Mouse (Mus musculus): ENCODE results near the gene Mcf2l. TPM values are rescaled to one million over a fixed set of nuclear protein-coding genes. Genes with fewer than 3 reads are reported as not detected.

Mcf2l gene
- polyA plus RNA-seq, 1 experiment from 2014 or later, result 13.1 TPM

DNA sequence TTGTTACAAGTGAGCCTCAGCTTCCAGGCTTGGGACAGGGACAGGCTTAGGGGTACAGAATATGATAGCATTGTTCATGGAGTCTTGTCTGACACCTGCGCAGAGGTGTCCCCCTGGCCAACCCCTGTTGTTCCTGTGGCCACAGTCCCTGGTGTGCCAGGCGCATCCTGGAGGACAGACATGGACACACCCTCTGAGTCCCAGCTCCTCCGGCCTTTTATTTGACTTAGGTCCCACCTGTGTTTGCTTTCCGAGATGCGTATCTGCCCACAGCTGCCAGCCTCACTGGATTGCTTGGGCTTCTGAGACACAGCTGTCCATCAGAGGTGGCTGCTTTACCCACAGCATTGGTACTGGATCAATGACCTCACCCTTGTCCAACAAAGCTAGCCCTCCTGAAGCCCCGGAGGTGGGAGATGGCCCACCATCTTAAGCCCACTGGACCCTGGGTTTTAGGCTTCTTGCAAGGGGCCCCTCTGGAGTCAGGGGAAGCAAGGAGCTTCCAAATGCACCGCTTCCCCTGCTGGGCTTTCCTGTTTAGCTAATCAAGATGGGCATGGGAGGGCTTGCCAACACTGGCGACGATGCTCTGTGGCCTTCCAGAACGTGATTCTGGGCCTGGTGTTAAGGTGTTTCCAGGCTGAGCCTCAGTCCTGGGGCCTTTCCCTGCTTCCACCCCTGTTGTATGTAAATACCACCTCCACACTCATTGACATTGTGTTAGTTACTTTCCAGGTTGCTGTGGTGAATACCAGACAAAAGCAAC is 67.7 kb downstream of the Mcf2l start:
- Histone ChIP-seq H3K27me3 (no peaks in the 10 kb centered on the region), H3K9ac (no peak overlapping the region), H3K9me3 (no peaks in the 10 kb centered on the region), H3K4me3 (no peak overlapping the region), H3K27ac (no peak overlapping the region), H3K4me2 (replicated peaks) (no peak overlapping the region), H3K36me3 (no peaks in the 10 kb centered on the region), H3K4me1 (peaks cover 23% of the 10 kb centered on the region)
- WGBS, result 83% methylated on average over 10 of the region's 10 CpGs
- no peak for ATAC-seq (ENCODE audit: low FRiP score, low read depth)

DNA sequence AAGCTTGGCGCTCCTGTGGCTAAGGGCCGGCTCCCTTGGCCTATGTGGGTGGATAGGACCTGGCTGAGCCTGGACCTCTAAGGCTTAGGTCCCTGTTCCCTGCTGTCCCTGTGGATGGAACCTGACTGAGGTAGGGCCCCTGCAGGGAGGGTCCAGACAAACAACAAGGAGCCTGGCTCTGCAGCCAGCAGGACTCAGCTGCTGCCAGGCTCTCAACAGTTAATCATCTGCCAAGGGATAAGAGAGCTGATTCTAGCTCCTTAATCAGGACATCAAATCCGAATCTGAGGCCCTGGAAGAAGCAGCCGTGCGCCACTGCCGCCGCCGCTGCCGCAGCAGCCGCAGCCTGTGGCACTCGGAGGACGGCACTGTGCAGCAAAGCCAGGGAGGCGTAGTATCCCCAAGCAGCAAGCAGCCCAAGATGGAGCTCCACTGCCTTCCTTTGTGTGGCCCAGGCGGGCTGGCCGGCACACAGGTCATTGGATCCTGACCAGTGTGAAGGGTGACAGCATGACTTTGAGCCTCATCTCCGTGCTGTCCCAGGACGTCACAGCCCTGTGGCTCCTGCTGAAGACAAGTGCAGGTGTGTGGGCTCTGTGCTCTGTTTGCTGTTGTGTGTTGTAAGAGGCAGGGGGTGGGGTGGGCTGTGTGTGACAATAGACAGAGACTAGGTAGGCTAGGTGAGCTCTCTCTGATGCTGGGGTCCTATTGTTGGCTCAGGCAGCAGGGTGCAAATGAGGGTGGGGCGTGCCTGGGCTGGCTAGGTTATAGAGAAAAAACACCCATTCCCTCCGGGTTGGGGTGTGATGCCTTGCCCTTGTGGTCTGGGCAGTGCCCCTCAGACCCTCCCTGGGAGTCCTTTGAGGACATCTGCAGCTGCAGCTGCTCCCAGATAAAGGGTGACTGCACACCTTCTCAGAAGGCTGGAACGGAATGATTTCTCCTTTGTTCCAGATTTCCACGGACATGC is 74.3 kb downstream of the Mcf2l start:
- H3K27me3 ChIP-seq, result no peaks in the 10 kb centered on the region
- H3K9ac ChIP-seq, result peak overlapping the region; percentile 79
- WGBS, result 5% methylated on average over 21 of the region's 21 CpGs
- H3K4me1 ChIP-seq, result peaks cover 33% of the 10 kb centered on the region
- no peaks in the 10 kb centered on the region for H3K9me3 ChIP-seq
- H3K4me3 ChIP-seq, result peak overlapping the region; percentile 58
- peak overlapping the region; percentile 81 for H3K4me2 ChIP-seq (replicated peaks)
- peak; percentile 62 for ATAC-seq (ENCODE audit: low FRiP score, low read depth)
- H3K27ac ChIP-seq, result 0 out of 2 replicates have a peak overlapping the region, but pooled peaks have one; percentile 6
- H3K36me3 ChIP-seq, result no peaks in the 10 kb centered on the region

DNA sequence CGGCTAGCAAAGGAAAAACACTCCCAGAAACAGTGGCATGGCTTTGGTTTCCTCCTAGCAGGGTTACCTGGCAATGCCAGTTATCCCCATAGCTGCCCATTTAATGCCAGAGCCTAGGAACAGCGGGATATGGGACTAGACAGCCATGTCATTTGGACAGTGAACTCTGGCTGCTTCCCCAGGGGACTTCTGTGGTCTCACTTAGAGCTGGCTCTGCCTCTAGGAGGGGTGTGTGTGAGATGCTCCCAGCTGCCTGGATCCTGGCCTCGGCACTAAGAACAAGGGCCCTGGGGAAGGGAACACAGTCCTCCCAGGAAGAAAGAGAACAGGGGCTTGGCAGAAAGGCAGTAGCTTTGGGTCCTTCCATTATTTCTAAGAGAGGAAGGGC is 75.0 kb downstream of the Mcf2l start:
- no peaks in the 10 kb centered on the region for H3K9me3 ChIP-seq
- H3K27ac ChIP-seq, result no peak overlapping the region
- no peaks in the 10 kb centered on the region for H3K27me3 ChIP-seq
- peak overlapping the region; percentile 81 for H3K4me2 ChIP-seq (replicated peaks)
- no peak for ATAC-seq (ENCODE audit: low FRiP score, low read depth)
- peak overlapping the region; percentile 58 for H3K4me3 ChIP-seq
- 23% methylated on average over 3 of the region's 3 CpGs for WGBS
- peak overlapping the region; percentile 79 for H3K9ac ChIP-seq
- H3K4me1 ChIP-seq, result peaks cover 33% of the 10 kb centered on the region
- no peaks in the 10 kb centered on the region for H3K36me3 ChIP-seq

DNA sequence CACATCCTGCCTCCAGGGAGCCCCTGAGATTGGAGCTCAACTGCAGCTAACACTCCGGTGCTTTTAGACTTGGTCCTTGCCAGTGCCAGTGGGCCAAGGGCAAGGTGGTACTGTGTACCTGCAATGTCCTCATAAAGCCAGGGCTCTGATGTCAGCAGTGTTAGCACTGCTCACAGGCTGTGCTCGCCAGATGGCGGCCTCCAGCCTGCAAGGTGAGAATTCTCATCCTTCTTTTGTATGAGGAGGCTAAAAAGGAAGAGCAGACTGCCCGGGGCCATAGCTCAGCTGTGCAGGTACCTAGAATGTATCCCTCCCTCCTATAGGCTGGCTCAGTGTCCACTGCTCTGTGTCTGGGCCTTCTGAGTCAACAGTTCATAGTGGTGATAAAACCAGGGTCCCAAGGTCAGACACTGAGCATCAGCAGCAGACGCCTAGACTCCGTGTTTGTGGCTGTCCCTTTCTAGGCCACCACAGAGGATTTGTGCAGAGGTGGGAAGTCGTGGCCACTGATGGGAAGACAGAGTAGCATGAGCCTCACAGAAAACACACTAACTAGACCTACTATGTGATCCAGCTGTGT is 77.5 kb downstream of the Mcf2l start:
- no peak overlapping the region for H3K4me3 ChIP-seq
- no peaks in the 10 kb centered on the region for H3K9me3 ChIP-seq
- ATAC-seq (ENCODE audit: low FRiP score, low read depth), result no peak
- WGBS, result 67% methylated on average over 7 of the region's 7 CpGs
- peaks cover 33% of the 10 kb centered on the region for H3K4me1 ChIP-seq
- H3K27me3 ChIP-seq, result no peaks in the 10 kb centered on the region
- H3K27ac ChIP-seq, result no peak overlapping the region
- H3K4me2 ChIP-seq (replicated peaks), result no peak overlapping the region
- H3K9ac ChIP-seq, result no peak overlapping the region
- H3K36me3 ChIP-seq, result peaks cover 12% of the 10 kb centered on the region

DNA sequence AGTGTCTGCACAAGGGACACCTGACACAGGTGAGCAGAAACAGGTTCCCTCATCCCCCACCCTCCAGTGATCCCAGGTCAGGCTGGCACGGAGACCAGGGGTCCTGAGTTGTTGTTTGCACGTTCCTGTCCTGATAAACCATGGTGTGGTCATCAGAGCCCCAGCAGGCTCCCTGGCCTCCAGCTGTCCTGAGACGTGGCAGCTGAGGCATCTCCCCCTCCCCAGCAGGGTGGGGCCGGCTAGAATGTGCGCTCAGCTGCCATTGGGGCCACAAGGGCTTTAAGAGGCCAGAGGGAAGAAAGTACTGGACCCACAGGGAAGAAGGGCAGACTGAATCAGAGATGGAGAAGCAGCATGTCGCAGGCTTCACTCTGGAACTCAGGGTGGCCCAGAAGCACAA is 79.1 kb downstream of the Mcf2l start:
- H3K36me3 ChIP-seq, result peaks cover 12% of the 10 kb centered on the region
- no peak overlapping the region for H3K27ac ChIP-seq
- no peak overlapping the region for H3K9ac ChIP-seq
- no peak overlapping the region for H3K4me2 ChIP-seq (replicated peaks)
- no peaks in the 10 kb centered on the region for H3K27me3 ChIP-seq
- ATAC-seq (ENCODE audit: low FRiP score, low read depth), result no peak
- H3K4me3 ChIP-seq, result no peak overlapping the region
- H3K9me3 ChIP-seq, result no peaks in the 10 kb centered on the region
- 55% methylated on average over 6 of the region's 6 CpGs for WGBS
- peaks cover 36% of the 10 kb centered on the region for H3K4me1 ChIP-seq

DNA sequence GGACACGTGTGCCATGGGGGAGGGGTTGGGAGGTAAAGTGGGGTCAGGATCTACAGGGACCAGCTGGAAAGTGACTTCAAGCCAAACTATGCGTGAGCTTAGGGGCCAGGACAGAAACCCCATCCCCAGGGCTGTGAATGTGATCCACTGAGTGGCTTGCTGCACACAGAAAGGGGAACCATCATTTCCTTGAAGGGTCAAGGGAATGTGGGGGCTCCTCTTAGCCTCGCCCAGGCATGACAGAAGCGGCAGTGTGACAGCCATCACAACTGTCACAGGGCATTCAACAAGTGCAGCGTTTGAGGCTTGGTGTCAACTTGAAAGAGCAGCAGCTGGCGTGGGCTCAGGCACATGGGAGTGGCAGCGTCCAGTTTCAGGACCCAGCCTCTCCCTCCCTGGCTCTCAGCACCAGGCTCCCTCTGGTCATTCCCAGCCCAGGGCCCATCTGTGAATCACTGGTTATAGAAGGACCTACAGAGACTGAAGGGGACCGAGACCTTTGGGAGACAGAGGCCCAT is 81.8 kb downstream of the Mcf2l start:
- no peak overlapping the region for H3K9ac ChIP-seq
- H3K27ac ChIP-seq, result no peak overlapping the region
- ATAC-seq (ENCODE audit: low FRiP score, low read depth), result no peak
- no peak overlapping the region for H3K4me3 ChIP-seq
- peaks cover 10% of the 10 kb centered on the region for H3K4me1 ChIP-seq
- 75% methylated on average over 8 of the region's 8 CpGs for WGBS
- H3K27me3 ChIP-seq, result no peaks in the 10 kb centered on the region
- no peak overlapping the region for H3K4me2 ChIP-seq (replicated peaks)
- H3K9me3 ChIP-seq, result no peaks in the 10 kb centered on the region
- peaks cover 12% of the 10 kb centered on the region for H3K36me3 ChIP-seq

DNA sequence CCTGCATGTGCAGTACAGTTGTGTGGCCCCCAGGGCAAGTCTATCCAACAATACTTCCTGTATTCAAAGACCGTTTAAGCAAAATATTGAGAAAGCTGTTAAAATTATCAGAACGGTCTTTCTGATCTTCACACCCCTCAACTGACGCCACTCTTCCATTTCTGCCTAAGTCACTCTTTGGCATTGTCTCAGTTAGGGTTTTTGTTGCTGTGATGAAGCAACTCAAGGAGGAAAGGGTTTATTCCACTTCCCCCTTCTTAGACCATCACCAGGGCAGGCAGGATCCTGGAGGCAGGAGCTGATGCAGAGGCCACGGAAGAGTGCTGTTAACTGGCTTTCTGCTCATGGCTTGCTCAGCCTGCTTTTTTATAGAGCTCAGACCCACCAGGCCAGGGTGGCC is 82.3 kb downstream of the Mcf2l start:
- ATAC-seq (ENCODE audit: low FRiP score, low read depth), result no peak
- H3K9ac ChIP-seq, result no peak overlapping the region
- peaks cover 10% of the 10 kb centered on the region for H3K4me1 ChIP-seq
- no peak overlapping the region for H3K4me3 ChIP-seq
- no peak overlapping the region for H3K27ac ChIP-seq
- H3K4me2 ChIP-seq (replicated peaks), result no peak overlapping the region
- WGBS, result 81% methylated on average over 4 of the region's 4 CpGs
- no peaks in the 10 kb centered on the region for H3K9me3 ChIP-seq
- peaks cover 12% of the 10 kb centered on the region for H3K36me3 ChIP-seq
- no peaks in the 10 kb centered on the region for H3K27me3 ChIP-seq

DNA sequence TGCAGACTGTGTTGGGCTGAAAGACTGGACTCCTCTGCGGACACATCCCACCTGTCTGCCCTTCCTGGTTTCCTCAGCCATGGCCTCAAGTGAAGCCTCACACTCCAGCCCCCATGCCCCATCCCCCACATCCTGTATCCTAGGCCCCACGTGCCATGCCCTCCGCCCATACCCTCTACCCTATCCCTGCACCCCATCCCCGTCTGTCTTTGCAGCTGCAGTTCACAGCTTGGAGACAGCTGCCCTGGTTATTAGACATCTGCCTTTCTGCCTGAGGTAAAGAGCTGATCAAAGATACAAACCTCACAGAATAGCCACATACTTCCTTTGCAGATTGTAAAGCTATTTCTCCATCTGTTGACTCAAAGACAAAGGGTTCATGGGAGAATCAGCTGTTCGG is 83.3 kb downstream of the Mcf2l start:
- H3K36me3 ChIP-seq, result peaks cover 12% of the 10 kb centered on the region
- H3K4me1 ChIP-seq, result peaks cover 10% of the 10 kb centered on the region
- H3K9ac ChIP-seq, result no peak overlapping the region
- H3K9me3 ChIP-seq, result no peaks in the 10 kb centered on the region
- ATAC-seq (ENCODE audit: low FRiP score, low read depth), result no peak
- H3K27ac ChIP-seq, result no peak overlapping the region; the same call in 1 of the 2 replicates
- WGBS, result 50% methylated on average over 5 of the region's 5 CpGs
- H3K27me3 ChIP-seq, result no peaks in the 10 kb centered on the region
- H3K4me3 ChIP-seq, result no peak overlapping the region
- H3K4me2 ChIP-seq (replicated peaks), result no peak overlapping the region

DNA sequence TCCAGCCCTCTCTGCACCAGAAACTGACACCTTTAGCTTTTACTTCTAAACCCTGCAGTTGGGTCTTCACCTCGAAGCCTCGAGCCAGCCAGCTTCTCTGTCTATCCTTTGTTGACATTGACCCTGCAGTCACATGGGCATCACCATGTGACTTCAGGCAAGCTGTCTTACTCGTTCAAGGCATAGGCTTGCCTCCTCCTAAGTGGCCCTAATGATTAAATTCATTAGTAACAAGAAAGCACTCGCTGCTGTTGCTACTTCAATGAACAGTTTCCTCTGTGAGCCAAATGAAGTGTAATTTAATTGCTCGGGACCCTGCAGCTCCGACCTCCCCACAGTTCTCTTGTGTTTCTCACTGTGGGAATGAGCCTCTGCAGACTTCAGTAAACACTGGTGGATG is 83.8 kb downstream of the Mcf2l start:
- no peak overlapping the region for H3K9ac ChIP-seq
- 30% methylated on average over 6 of the region's 6 CpGs for WGBS
- H3K4me1 ChIP-seq, result peaks cover 10% of the 10 kb centered on the region
- no peak overlapping the region for H3K4me3 ChIP-seq
- H3K27me3 ChIP-seq, result no peaks in the 10 kb centered on the region
- no peaks in the 10 kb centered on the region for H3K9me3 ChIP-seq
- peaks cover 12% of the 10 kb centered on the region for H3K36me3 ChIP-seq
- H3K27ac ChIP-seq, result no peak overlapping the region
- no peak overlapping the region for H3K4me2 ChIP-seq (replicated peaks)
- ATAC-seq (ENCODE audit: low FRiP score, low read depth), result no peak

DNA sequence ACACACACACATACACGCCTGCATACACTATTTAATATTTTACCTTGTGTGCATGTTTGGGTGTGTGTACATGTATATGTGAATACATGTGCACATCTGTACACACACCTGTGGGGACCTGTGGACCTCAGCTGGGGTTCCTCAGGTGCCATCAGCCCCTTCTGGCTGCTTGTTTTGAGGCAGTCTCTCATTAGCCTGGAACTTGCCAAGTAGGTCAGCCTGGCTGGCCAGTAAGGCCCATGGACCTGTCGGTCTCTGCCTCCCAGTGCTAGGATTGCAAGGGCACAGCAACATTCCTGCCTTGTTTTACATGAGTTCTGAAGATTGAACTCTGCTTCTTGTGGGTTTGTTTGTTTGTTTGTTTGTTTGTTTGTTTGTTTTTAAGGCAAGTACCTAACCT is 87.0 kb downstream of the Mcf2l start:
- no peak overlapping the region for H3K4me2 ChIP-seq (replicated peaks)
- no peaks in the 10 kb centered on the region for H3K27me3 ChIP-seq
- H3K36me3 ChIP-seq, result peaks cover 16% of the 10 kb centered on the region
- H3K4me3 ChIP-seq, result no peak overlapping the region
- ATAC-seq (ENCODE audit: low FRiP score, low read depth), result no peak
- H3K9me3 ChIP-seq, result no peaks in the 10 kb centered on the region
- no peak overlapping the region for H3K27ac ChIP-seq
- H3K4me1 ChIP-seq, result peaks cover 13% of the 10 kb centered on the region
- H3K9ac ChIP-seq, result no peak overlapping the region
- 79% methylated on average over 2 of the region's 2 CpGs for WGBS

DNA sequence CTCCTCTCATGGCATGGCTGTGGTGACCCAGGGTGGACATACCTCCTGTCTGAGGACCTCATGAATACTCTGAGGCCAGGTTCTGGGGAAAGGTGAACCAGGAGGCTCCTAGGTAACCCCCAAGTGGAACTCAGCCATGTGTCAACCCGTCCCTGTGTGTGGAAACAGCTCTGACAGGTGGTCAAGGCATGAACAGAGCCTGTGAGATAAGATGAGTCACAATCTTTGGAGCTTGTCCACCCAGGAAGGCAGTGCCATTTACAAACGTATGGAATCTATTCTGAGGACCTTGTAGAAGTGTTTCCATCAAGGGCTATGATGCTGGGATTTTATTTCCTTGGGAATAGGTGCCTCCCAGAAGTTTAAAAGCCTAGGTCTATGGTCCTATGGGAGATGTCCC is 87.6 kb downstream of the Mcf2l start:
- WGBS, result 46% methylated on average over 2 of the region's 2 CpGs
- peaks cover 13% of the 10 kb centered on the region for H3K4me1 ChIP-seq
- H3K9ac ChIP-seq, result no peak overlapping the region
- H3K9me3 ChIP-seq, result 0 out of 2 replicates have a peak, but pooled peaks cover 5% of the 10 kb centered on the region
- peaks cover 22% of the 10 kb centered on the region for H3K36me3 ChIP-seq
- no peak overlapping the region for H3K4me2 ChIP-seq (replicated peaks)
- no peak overlapping the region for H3K27ac ChIP-seq
- ATAC-seq (ENCODE audit: low FRiP score, low read depth), result no peak
- no peak overlapping the region for H3K4me3 ChIP-seq
- H3K27me3 ChIP-seq, result no peaks in the 10 kb centered on the region

Data from limb, embryonic 13.5 days (tissue).